Mouse (Mus musculus): ENCODE data around the gene Rnf24.
"Not testable (repeated sequence)": the region's sequence is repeated elsewhere in the genome, so short reads cannot be mapped to it uniquely, and the experiment has no call there.

The Rnf24 gene

GRCm38 (mm10) chr2:131344449-131344848 is 8.2 kb downstream of the Rnf24 start:
- no peak for DNase-seq (ENCODE audit: low spot score in 2 of 2)

- DNase-seq (ENCODE audit: low spot score in 2 of 2): no peak
Measured at GRCm38 (mm10) chr2:131337602-131338001, 15.1 kb downstream of the Rnf24 start.

GRCm38 (mm10) chr2:131330548-131330947 is 22.1 kb downstream of the Rnf24 start:
- DNase-seq (ENCODE audit: low spot score in 2 of 2): no peak

GRCm38 (mm10) chr2:131328981-131329380 is 23.7 kb downstream of the Rnf24 start:
- DNase-seq (ENCODE audit: low spot score in 2 of 2): no peak

- DNase-seq (ENCODE audit: low spot score in 2 of 2): no peak
Measured at GRCm38 (mm10) chr2:131326044-131326443, 26.6 kb downstream of the Rnf24 start.

- no peak for DNase-seq (ENCODE audit: low spot score in 2 of 2)
Measured at GRCm38 (mm10) chr2:131323675-131324074, 29.0 kb downstream of the Rnf24 start.

- DNase-seq (ENCODE audit: low spot score in 2 of 2): not testable (repeated sequence)
Measured at GRCm38 (mm10) chr2:131321192-131321591, 31.5 kb downstream of the Rnf24 start.

GRCm38 (mm10) chr2:131319401-131319800 is 33.3 kb downstream of the Rnf24 start:
- no peak for DNase-seq (ENCODE audit: low spot score in 2 of 2)

GRCm38 (mm10) chr2:131316167-131316566 is 36.5 kb downstream of the Rnf24 start:
- no peak for DNase-seq (ENCODE audit: low spot score in 2 of 2)

- DNase-seq (ENCODE audit: low spot score in 2 of 2): no peak
Measured at GRCm38 (mm10) chr2:131309296-131309695, 43.4 kb downstream of the Rnf24 start.

- DNase-seq (ENCODE audit: low spot score in 2 of 2): no peak
Measured at GRCm38 (mm10) chr2:131307822-131308221, 44.9 kb downstream of the Rnf24 start.

GRCm38 (mm10) chr2:131307391-131307790 is 45.3 kb downstream of the Rnf24 start:
- no peak for DNase-seq (ENCODE audit: low spot score in 2 of 2)

- DNase-seq (ENCODE audit: low spot score in 2 of 2): not testable (repeated sequence)
Measured at GRCm38 (mm10) chr2:131305226-131305625, 47.5 kb downstream of the Rnf24 start.

GRCm38 (mm10) chr2:131304497-131304896 is 48.2 kb downstream of the Rnf24 start:
- no peak for DNase-seq (ENCODE audit: low spot score in 2 of 2)

GRCm38 (mm10) chr2:131301635-131302034 is 51.1 kb downstream of the Rnf24 start:
- no peak for DNase-seq (ENCODE audit: low spot score in 2 of 2)

GRCm38 (mm10) chr2:131300485-131300884 is 52.2 kb downstream of the Rnf24 start:
- DNase-seq (ENCODE audit: low spot score in 2 of 2): no peak

- DNase-seq (ENCODE audit: low spot score in 2 of 2): not testable (repeated sequence)
Measured at GRCm38 (mm10) chr2:131298674-131299073, 54.0 kb downstream of the Rnf24 start.

GRCm38 (mm10) chr2:131296746-131297261 is 55.9 kb downstream of the Rnf24 start:
- no peak for DNase-seq (ENCODE audit: low spot score in 2 of 2)

GRCm38 (mm10) chr2:131290669-131291068 is 62.0 kb downstream of the Rnf24 start:
- DNase-seq (ENCODE audit: low spot score in 2 of 2): no peak

- no peak for DNase-seq (ENCODE audit: low spot score in 2 of 2)
Measured at GRCm38 (mm10) chr2:131286276-131286675, 66.4 kb downstream of the Rnf24 start.

GRCm38 (mm10) chr2:131281596-131281995 is 71.1 kb downstream of the Rnf24 start:
- no peak for DNase-seq (ENCODE audit: low spot score in 2 of 2)

GRCm38 (mm10) chr2:131276722-131277121 is 76.0 kb downstream of the Rnf24 start:
- no peak for DNase-seq (ENCODE audit: low spot score in 2 of 2)

GRCm38 (mm10) chr2:131275493-131275892 is 77.2 kb downstream of the Rnf24 start:
- no peak for DNase-seq (ENCODE audit: low spot score in 2 of 2)

- no peak for DNase-seq (ENCODE audit: low spot score in 2 of 2)
Measured at GRCm38 (mm10) chr2:131265056-131265455, 87.6 kb downstream of the Rnf24 start.
